Mouse (Mus musculus) hindbrain, embryonic 14.5 days (tissue): ENCODE measurements around the gene Scp2. TPM values are rescaled to one million over a fixed set of nuclear protein-coding genes. Genes with fewer than 3 reads are reported as not detected.
"Not testable (repeated sequence)": the region's sequence is repeated elsewhere in the genome, so short reads cannot be mapped to it uniquely, and the experiment has no call there.

Source experiments
- ATAC-seq: fragments of 200-750 bp; cut with Nextera tagmentation; 2 replicates; pipeline ENCODE4 v1.8.0; 2017; ENCODE audit warnings: moderate number of reproducible peaks, mild to moderate bottlenecking, moderate TSS enrichment, moderate library complexity; ENCODE audit not compliant: low FRiP score
- DNase-seq: peaks from one replicate; pipeline ENCODE4 v3.0.0-alpha.2; 2015; ENCODE audit warnings: low spot score
- H3K27ac ChIP-seq: fragments of 300-500 bp; sonication (generic); 2 replicates; pipeline ENCODE4 v1.5.1; 2014; ENCODE audit warnings: mild to moderate bottlenecking, moderate library complexity
- H3K27me3 ChIP-seq: fragments of 300-500 bp; sonication (generic); 2 replicates; pipeline ENCODE4 v1.6.1; 2014; ENCODE audit warnings: mild to moderate bottlenecking, low read length, mixed read lengths; ENCODE audit not compliant: control insufficient read depth, insufficient read depth
- H3K36me3 ChIP-seq: fragments of 300-500 bp; sonication (generic); replicated peaks from 2 replicates; pipeline ENCODE4 v1.6.1; 2014; ENCODE audit not compliant: control insufficient read depth, insufficient read depth
- H3K4me1 ChIP-seq: fragments of 300-500 bp; sonication (generic); replicated peaks from 2 replicates; pipeline ENCODE4 v1.6.1; 2014; ENCODE audit warnings: antibody characterized with exemption, low read length, mixed read lengths; ENCODE audit not compliant: control insufficient read depth, insufficient read depth
- H3K4me2 ChIP-seq: fragments of 300-500 bp; sonication (generic); replicated peaks from 2 replicates; pipeline ENCODE4 v1.6.1; 2014; ENCODE audit warnings: mild to moderate bottlenecking, moderate library complexity
- H3K4me3 ChIP-seq: fragments of 300-500 bp; sonication (generic); replicated peaks from 2 replicates; pipeline ENCODE4 v1.5.1; 2014; ENCODE audit warnings: mild to moderate bottlenecking, low read length
- H3K9ac ChIP-seq: fragments of 300-500 bp; sonication (generic); 2 replicates; pipeline ENCODE4 v1.6.1; 2014
- H3K9me3 ChIP-seq: fragments of 300-500 bp; sonication (generic); 2 replicates; pipeline ENCODE4 v1.6.1; 2016; ENCODE audit warnings: low read length; ENCODE audit not compliant: control insufficient read depth
- WGBS: fragments of 180-500 bp; shearing (Covaris S2); extraction: QIAGEN DNeasy Blood & Tissue Kit; methylation state at CpG from one replicate; pipeline ENCODE4 v1.1.7; 2014; 5-methylcytosine and 5-hydroxymethylcytosine counted together
- polyA plus RNA-seq: library from polyadenylated mRNA; unstranded; fragments of >200 nt; fragmentation: Nextera tagmentation; extraction: Ambion mirVana; gene quantifications from 2 replicates; pipeline ENCODE4 v1.2.1, GENCODE M21; 2014

The Scp2 gene
- polyA plus RNA-seq, result 218 and 225 TPM in 2 replicates

DNA sequence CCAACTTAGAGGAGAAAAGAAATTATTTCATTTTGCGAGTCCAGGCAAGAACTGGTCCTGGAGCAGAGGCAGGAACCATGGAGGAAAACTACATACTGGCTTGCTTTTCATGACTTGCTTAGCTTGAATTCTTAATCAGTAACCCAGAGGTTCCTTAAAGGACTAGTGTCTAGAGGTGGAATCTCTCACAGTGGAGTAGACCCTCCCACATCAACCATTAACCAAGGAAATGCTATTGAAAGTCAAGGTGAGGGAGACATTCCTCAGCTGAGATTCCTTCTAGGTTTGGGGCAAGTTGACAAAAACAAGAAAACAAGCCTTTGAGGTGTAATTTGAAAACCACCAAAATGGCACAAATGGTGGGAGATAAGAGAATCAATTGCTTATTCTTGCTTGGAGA, at the start of gene Scp2:
TSS of gene Scp2 (minus strand) at position 119 of the 400 bp plus-strand sequence.
- Histone ChIP-seq H3K9me3 (no peaks in the 10 kb centered on the region), H3K27me3 (no peaks in the 10 kb centered on the region), H3K4me2 (no peak within 1 kb of the TSS), H3K4me1 (no peaks in the 10 kb centered on the region), H3K9ac (no peak within 1 kb of the TSS), H3K4me3 (no peak within 1 kb of the TSS), H3K27ac (no peak within 1 kb of the TSS), H3K36me3 (no peaks in the 10 kb centered on the region)
- DNase-seq (no peak), ATAC-seq (no peak)
- 89% methylated on average over 1 of the region's 1 CpGs for WGBS

DNA sequence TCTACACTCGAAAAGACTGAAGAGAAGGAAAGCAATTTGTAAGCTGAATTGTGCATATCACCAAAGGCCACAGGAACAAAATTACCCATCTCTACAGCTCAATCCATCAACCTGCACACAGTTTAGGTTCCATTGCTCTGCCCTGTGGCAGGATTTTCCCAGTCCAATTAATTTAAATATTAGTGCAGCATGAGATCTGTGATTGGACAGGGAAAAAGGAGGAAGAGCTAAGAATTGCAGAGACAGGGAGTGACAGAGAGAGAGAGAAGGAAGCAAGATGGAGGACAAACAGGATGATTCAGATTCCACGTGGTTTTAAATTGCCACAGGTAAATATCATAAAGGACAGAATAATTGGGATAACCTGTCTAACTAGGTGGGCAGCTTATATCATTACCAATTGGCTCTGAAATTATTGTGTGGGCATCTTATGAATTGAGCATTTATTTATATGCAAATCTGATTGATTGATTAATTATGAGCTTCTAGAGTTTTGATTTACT, 48.1 kb upstream of the Scp2 start:
- H3K36me3 ChIP-seq, result no peaks in the 10 kb centered on the region
- 67% methylated on average over 2 of the region's 2 CpGs for WGBS
- H3K4me3 ChIP-seq, result 0 out of 2 replicates have a peak overlapping the region, but pooled peaks have one; percentile 2
- no peaks in the 10 kb centered on the region for H3K4me1 ChIP-seq
- peak overlapping the region; percentile 24; the same call in 1 of the 2 replicates for H3K4me2 ChIP-seq
- H3K9me3 ChIP-seq, result no peaks in the 10 kb centered on the region
- no peak for ATAC-seq
- H3K27ac ChIP-seq, result no peak overlapping the region
- no peak overlapping the region for H3K9ac ChIP-seq
- no peaks in the 10 kb centered on the region for H3K27me3 ChIP-seq
- DNase-seq, result no peak

DNA sequence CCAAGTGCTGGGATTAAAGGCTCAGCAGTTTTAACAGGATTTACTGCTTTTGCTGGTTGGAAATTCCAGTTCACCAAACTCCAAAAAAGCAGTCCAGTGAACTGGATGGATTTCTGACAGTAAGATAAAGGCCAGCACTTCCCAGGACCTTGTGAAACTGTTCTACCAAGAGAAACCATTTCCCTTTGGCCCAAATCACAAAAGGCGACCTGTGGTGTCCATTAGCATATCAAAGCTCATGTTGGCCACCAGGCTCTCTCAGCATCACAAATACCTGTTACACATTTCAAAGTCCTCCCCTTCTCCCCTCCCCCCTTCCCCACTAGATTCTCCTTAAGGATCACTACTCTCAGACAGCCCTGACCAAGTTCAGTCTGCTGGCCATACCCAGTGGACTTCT, 37.5 kb upstream of the Scp2 start:
- DNase-seq (no peak), ATAC-seq (no peak)
- Histone ChIP-seq H3K9me3 (no peaks in the 10 kb centered on the region), H3K4me2 (no peak overlapping the region), H3K9ac (no peak overlapping the region), H3K27me3 (no peaks in the 10 kb centered on the region), H3K36me3 (no peaks in the 10 kb centered on the region), H3K4me3 (no peak overlapping the region), H3K27ac (no peak overlapping the region), H3K4me1 (no peaks in the 10 kb centered on the region)
- WGBS, result 48% methylated on average over 1 of the region's 1 CpGs

DNA sequence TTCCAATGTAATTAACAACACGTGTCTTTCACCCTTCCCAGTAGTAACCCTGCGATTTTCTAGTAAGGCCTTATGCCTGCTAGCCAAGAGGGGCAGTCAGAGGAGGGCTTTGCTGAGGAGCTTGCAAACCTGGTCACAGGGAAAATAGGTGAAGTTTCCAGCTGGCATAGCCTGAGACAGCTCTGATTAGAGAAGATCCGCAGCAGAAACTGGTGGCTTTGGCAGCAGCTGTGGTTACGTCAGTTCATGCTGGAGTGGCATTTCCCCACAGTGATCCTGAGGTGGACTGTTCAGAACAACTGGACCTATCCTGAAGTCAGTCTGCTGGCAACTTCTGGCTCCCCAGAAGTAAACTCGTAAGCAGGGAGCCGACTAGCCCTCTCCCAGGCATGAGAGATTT, 23.3 kb upstream of the Scp2 start:
- Histone ChIP-seq H3K36me3 (no peaks in the 10 kb centered on the region), H3K27ac (no peak overlapping the region), H3K4me2 (no peak overlapping the region), H3K4me1 (no peaks in the 10 kb centered on the region), H3K27me3 (peaks cover 9% of the 10 kb centered on the region; the same call in 1 of the 2 replicates), H3K9me3 (no peaks in the 10 kb centered on the region), H3K4me3 (no peak overlapping the region), H3K9ac (no peak overlapping the region)
- DNase-seq (no peak), ATAC-seq (no peak)
- 87% methylated on average over 6 of the region's 6 CpGs for WGBS

DNA sequence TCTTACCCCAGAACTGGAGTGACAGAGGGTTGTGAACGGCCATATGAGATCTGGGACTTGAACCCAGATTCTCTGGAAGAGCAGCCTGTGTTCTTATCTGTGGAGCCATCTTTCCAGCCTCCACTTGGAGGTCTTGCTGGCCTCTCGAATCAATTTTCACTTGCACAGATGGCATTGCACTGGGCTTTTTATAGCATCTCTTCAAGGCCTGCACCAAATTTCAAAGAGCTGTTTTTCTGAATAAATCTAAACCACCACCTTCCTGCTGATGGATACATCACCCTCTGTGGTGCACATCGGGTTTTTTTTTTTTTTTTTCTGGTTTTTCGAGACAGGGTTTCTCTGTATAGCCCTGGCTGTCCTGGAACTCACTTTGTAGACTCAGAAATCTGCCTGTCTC, 22.1 kb upstream of the Scp2 start:
- Histone ChIP-seq H3K4me1 (no peaks in the 10 kb centered on the region), H3K4me3 (no peak overlapping the region), H3K9me3 (no peaks in the 10 kb centered on the region), H3K9ac (no peak overlapping the region), H3K4me2 (no peak overlapping the region), H3K36me3 (no peaks in the 10 kb centered on the region), H3K27ac (no peak overlapping the region), H3K27me3 (peaks cover 9% of the 10 kb centered on the region; the same call in 1 of the 2 replicates)
- ATAC-seq (no peak), DNase-seq (no peak)
- WGBS, result 96% methylated on average over 4 of the region's 4 CpGs

DNA sequence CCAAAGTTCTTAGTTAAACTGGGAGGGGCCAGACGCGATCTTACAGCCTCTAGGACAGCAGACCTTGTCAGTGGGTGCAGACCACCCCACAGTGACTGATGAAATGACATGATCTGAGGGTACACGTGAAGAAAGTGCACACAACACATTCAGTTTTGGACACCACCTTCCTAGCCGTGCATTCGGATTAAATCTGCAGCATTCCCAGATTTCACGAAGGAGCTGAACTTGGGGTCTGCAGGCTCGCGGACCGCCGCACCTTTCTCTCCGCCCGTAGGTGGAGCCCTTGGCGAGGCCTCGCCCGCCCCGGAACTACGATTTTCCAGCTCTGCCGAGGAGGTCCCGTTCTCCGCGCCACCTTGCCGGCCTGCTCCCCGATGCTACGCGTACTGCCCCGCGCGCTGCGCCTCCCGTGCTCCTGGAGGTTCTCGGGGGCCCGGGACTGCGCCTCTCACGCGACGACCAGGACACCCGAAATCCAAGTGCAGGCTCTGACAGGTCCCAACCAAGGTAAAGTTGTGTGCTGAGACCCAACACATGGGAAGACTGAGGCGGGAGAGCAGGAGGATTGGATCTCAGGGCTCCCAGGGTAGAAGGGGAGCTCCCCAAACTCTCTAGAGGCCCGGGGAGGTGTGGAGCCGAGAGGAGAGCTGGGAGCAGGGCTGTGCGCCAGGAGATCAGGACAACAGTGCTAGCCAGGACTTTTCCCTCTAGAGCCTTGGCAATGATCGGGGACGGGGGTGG, 20.5 kb upstream of the Scp2 start, which contains the start of gene Echdc2:
TSS of gene Echdc2 (plus strand) at position 286 of the 744 bp plus-strand sequence.
- Histone ChIP-seq H3K36me3 (no peaks in the 10 kb centered on the region), H3K9me3 (no peaks in the 10 kb centered on the region), H3K27ac (no peak within 1 kb of the TSS), H3K4me1 (no peaks in the 10 kb centered on the region), H3K27me3 (peaks cover 9% of the 10 kb centered on the region; the same call in 1 of the 2 replicates), H3K4me2 (peak within 1 kb of the TSS; percentile 72), H3K9ac (peak within 1 kb of the TSS; percentile 60), H3K4me3 (peak within 1 kb of the TSS; percentile 48)
- ATAC-seq, result peak; percentile 24; the same call in 1 of the 2 replicates
- WGBS, result 1% methylated on average over 43 of the region's 43 CpGs
- DNase-seq, result peak; percentile 66

DNA sequence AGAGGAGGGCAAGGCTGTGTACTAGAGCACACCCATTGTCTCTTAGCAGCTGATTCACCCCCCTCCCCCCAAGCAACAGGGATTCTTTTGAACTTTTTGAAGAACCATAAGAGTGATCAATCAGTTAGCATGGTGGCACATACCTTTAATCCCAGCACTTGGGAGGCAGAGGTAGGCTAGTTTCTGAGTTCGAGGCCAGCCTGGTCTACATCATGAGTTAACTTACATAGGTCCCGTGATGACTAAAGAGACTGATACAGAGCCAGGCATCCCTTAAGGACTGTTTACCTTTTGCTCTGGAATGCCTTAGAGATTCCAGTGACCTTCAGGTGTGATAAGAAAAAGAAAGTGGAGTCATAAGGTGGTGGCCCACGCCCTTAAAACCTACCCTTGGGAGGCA, 18.5 kb upstream of the Scp2 start:
- H3K9ac ChIP-seq, result no peak overlapping the region
- H3K4me1 ChIP-seq, result no peaks in the 10 kb centered on the region
- ATAC-seq (no peak), DNase-seq (no peak)
- H3K27me3 ChIP-seq, result peaks cover 9% of the 10 kb centered on the region; the same call in 1 of the 2 replicates
- WGBS, result 84% methylated on average over 3 of the region's 3 CpGs
- H3K9me3 ChIP-seq, result no peaks in the 10 kb centered on the region
- H3K4me3 ChIP-seq, result no peak overlapping the region
- H3K27ac ChIP-seq, result no peak overlapping the region
- H3K4me2 ChIP-seq, result no peak overlapping the region
- no peaks in the 10 kb centered on the region for H3K36me3 ChIP-seq

DNA sequence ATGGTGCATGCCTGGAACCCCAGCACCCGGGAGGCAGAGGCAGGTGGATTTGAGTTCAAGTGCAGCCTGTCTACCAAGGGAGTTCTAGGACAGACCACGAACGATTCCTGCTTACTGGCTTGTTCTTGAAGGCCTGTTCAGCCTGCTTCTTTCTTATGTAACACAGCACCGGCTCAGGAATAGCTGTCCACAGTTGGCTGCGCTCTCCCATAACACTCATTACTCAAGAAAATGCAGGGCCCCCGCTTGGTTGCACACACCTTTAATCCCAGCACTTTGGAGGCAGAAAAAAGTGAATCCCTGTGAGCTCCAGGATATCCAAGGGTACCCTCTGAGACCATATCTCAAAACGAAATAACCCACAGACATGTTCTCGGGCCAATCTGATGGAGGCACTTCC, 17.1 kb upstream of the Scp2 start:
- DNase-seq (no peak), ATAC-seq (no peak)
- no peaks in the 10 kb centered on the region for H3K4me1 ChIP-seq
- 91% methylated on average over 8 of the region's 8 CpGs for WGBS
- no peak overlapping the region for H3K27ac ChIP-seq
- no peak overlapping the region for H3K4me2 ChIP-seq
- H3K9ac ChIP-seq, result no peak overlapping the region
- H3K27me3 ChIP-seq, result peaks cover 9% of the 10 kb centered on the region; the same call in 1 of the 2 replicates
- no peaks in the 10 kb centered on the region for H3K36me3 ChIP-seq
- H3K4me3 ChIP-seq, result no peak overlapping the region
- no peaks in the 10 kb centered on the region for H3K9me3 ChIP-seq

DNA sequence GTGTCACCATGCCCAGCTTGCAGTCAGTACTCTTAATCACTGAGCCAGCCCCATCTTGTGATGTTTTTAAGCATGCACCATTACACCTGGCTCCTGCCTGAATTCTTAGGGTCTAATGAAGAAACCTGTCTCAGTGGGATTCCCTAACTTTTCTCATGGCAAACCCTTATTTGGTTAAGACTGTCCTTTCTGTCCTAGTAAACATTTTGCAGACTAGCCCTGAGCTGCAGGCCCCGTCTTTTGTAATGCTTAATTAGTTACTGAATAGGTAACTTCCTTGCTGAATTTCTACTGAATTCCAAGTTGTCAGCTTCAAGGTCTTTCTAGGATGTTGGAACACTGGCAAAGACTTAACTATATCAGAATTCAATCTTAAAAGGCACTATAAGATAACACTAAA, 10.3 kb upstream of the Scp2 start:
- not testable (repeated sequence) for DNase-seq, H3K36me3 ChIP-seq, H3K4me3 ChIP-seq, H3K4me2 ChIP-seq, H3K9me3 ChIP-seq, H3K4me1 ChIP-seq, H3K27ac ChIP-seq, H3K9ac ChIP-seq, ATAC-seq, H3K27me3 ChIP-seq
- 83% methylated on average over 1 of the region's 1 CpGs for WGBS
